Mouse (Mus musculus) heart, postnatal 4 days (tissue): ENCODE measurements around the gene Cma1. TPM values are rescaled to one million over a fixed set of nuclear protein-coding genes. Genes with fewer than 3 reads are reported as not detected.
"Not testable (repeated sequence)": the region's sequence is repeated elsewhere in the genome, so short reads cannot be mapped to it uniquely, and the experiment has no call there.

Experiments used
- DNase-seq: peaks from one replicate; pipeline ENCODE4 v3.0.0; 2021
- total RNA-seq, 2 experiments: library from RNA; stranded (reverse); gene quantifications; 2 replicates each; pipeline ENCODE4 v1.2.3; 2021

Cma1 gene
- 10 to 100 TPM; 10.1 to 12.1 TPM for total RNA-seq

- DNase-seq, result no peak
Observed at GRCm38 (mm10) chr14:55944575-55944974, at the start of gene Cma1. TSS of gene Cma1 (minus strand) at chr14:55944675.

GRCm38 (mm10) chr14:55987464-55987863, 43.0 kb upstream of the Cma1 start:
- not testable (repeated sequence) for DNase-seq

DNA sequence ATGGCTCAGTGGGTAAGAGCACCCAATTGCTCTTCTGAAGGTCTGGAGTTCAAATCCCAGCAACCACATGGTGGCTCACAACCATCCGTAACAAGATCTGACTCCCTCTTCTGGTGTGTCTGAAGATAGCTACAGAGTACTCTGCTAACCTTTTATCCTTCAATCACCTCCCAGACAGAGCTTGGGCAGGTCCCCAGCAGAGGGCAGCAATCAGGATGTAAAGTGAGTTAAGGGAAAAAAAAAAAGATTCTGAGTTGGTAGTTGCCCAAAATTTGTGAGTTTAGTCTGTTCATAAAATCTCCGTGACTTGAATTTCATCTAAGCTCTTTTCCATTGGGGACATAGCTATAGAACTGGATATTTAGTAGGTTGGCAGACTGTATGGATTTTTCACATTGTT, 19.4 kb upstream of the Cma1 start:
- not testable (repeated sequence) for DNase-seq

GRCm38 (mm10) chr14:55963263-55963662, 18.8 kb upstream of the Cma1 start:
- no peak for DNase-seq

DNA sequence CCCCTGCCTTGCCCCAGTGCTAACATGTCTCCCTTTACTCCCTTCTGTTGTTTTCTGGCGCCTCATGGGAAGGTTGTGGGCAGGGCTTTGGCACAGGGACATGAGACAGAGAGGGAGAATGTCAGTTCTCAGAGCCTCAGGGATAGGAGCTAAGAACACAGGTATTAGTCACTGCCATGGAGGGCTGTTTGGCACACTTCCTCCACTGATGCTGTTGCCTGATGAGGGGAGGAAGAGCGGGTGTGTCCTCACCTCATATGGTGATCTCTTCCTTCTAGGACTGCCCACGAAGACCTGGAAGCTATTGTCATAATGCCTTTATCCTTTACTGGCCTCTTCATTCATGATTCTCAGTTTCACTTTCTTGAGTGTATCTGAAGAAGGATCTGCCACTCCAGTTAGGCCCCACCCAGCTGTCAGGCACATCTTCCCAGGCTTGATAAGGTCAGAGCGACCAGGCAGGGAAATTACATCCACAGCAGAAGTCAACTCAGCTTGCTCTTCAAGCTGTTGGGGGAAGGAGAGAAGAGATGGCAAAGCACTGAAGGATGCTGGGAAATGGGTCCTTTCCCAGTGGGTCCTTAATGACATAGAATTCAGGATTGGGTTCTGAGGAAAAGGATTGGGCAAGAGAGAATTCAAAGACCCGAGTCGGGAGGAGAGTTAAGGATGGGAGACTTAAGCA, 6.0 kb upstream of the Cma1 start, which contains the start of gene Cma2:
Gene Cma2, plus strand, starts transcription at position 635 of the 685 bp plus-strand sequence.
- DNase-seq, result no peak

GRCm38 (mm10) chr14:55946269-55946969, 1.9 kb upstream of the Cma1 start:
- no peak for DNase-seq

GRCm38 (mm10) chr14:55943601-55944000, 874 bp downstream of the Cma1 start:
- no peak for DNase-seq

- DNase-seq, result no peak
Observed at GRCm38 (mm10) chr14:55940070-55940800, 4.2 kb downstream of the Cma1 start.

DNA sequence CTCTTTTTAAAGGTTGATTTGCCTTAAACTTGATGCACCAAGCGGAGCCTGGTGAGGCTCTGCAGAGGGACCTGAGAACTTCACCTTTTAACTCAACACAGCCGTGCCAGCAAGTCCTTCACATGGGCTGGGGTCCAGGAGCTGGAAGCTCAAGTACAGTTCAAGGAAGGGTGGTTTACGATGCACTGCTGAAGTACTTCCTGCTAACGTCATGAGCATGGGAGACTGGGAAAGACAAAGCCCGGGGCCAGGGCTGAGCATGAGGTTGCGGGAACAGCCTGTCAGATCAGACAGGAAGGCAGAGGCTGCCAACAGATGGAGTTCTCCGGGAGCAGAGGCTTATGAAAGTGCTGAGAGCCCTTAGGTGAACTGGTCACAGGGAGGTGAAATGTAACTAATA, 10.9 kb downstream of the Cma1 start:
- DNase-seq, result peak; percentile 65

DNA sequence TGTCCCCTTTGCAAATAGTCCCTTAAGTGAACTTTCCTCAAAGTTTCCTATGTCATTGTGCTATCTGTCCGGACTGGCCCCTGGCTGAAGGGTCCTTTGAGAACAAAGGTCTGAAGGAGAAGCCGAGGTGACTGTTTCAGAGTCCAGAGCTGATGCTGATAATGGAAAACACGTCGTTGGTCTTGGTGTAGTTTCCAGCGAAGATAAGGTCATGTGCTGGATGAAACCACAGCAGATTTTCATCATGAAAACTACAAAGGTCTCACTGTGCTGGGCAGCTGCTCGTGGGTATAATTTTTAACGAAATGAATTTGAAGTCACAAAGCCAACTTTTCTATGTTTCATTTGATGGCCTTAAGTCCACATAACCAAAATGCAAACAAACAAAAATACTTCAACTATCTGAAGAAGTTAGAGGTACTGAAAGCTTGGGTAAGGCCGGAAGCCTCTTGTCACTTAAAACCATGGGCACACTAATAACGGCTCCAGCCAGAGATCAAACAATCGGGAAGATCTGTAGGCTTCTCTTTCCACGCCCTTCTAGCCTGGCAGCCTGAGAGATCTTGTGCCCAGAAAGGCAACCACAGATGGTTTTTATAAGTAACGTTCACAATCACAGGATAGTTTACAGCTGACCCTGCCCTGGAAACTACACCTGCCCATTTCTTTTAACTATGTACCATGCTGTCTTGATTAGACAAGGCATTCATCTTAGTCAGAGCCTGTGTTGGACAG, 15.0 kb downstream of the Cma1 start:
- DNase-seq, result no peak

- DNase-seq, result no peak
Observed at GRCm38 (mm10) chr14:55926847-55927246, 17.6 kb downstream of the Cma1 start.

DNA sequence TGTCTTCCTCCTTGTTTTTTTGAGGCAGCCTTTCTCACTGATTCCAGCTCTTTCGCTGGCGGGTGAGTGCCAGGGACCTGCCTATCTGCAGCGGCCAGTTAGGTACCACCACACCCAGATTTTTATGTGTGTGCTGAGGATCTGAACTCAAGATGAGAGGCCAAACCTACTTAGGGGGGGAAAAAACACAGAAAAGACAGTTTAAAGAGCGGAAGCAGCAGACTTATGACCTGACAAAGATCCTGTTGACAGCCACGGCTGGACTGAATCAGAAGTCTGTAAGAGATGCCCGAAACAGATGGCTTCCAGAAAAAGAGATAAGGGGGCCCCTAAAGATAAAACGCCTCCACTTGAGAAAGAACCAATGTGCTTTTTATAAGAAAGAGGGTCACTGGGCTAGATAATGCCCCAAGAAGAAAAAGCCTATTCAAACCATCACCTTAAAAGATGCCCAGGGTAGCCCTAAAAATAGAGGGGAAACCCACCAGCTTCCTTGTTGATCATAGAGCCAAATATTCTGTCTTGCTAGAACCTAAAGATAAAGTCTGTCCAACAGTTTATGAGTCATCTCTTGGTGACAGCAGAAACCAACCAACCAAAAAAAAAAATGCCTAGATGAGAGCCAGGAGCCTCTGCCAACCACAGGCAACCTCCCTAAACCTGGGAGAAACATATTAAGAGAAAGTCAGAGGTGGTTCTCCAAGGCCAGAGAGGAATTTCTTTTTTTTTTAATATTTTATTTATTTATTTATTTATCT, 21.8 kb downstream of the Cma1 start:
- DNase-seq, result no peak

DNA sequence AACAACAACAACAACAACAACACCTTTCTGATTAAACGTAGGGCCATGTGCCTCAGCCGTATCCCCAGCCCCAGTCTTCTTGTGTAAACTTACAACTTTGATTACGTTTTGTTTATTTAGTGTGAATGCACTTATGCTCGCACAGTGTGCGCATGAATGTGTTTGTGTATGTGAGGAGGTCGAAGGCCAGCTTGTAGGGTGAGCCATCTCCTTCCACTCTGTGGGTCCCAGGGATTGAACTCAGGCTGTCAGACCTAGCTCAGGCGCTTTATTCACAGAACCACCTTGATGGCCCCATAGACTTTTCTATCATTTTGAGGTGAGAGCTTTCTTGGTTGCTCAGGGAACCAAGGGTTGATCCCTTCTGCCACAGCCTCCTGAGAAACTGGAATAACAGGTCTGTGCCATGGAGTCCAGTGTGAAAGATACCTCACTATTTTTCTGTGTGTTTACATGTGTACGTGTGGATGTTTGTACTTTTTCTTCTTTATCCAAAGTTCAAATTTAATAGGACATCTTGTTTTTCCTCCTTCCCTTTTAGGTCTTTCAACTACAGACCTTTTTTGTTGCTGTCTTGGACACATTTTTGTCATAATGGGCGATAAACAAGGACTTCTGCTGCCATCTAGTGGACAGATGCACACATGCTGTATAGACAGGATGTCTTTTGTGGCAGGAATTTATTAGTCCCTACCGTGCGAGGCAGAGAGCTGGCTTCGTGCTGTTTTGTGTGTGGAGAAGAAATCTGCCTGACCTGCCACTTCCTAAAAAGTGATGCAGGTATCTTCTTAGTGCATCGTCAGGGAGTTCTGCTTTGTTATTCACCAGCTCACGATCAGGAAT, 26.0 kb downstream of the Cma1 start:
- DNase-seq, result peak; percentile 82

GRCm38 (mm10) chr14:55913406-55913805, 31.1 kb downstream of the Cma1 start:
- no peak for DNase-seq

DNA sequence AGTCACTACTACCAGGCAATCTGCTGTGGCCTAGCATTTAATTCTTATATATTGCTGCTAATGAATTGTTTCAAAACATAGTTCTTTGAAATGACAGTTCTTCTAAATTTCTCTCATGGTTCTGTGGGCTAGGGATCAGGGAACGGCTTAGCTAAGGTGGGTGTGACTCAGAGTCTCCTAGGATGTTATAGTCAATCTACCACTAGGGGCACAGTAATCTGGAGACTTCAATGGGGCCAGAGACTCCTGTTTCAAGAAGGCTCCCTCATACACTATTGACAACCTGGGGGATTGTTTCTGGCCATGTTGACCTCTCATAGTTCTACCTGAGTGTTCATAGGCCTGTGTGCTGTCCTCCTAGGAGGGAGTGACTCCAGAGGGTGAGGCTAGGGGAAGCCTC, 39.0 kb downstream of the Cma1 start:
- no peak for DNase-seq

- no peak for DNase-seq
Observed at GRCm38 (mm10) chr14:55900414-55900755, 44.1 kb downstream of the Cma1 start.

- DNase-seq, result peak; percentile 89
Observed at GRCm38 (mm10) chr14:55899701-55900413, 44.6 kb downstream of the Cma1 start, which contains the start of gene Sdr39u1. TSS of gene Sdr39u1 (minus strand) at chr14:55900293.

DNA sequence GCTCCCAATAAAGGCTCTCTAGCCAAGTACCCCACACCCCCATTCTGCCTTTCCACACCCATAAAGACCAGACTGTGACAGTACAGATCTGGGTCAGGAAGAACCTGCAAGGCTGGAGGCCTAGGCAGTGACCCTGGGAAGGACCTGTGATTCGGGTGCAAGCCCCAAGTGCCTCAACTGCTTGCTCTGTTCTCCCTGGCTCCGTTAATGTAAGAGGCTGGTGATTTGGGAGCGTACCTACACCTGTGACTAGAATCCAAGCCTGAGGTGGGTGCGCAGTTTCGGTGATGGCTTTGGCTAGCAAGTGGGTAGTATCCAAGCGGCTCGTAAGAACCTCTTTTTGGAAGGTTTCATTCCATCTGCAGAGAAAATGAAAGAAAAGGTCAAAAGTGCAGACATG, 45.5 kb downstream of the Cma1 start:
- DNase-seq, result no peak

DNA sequence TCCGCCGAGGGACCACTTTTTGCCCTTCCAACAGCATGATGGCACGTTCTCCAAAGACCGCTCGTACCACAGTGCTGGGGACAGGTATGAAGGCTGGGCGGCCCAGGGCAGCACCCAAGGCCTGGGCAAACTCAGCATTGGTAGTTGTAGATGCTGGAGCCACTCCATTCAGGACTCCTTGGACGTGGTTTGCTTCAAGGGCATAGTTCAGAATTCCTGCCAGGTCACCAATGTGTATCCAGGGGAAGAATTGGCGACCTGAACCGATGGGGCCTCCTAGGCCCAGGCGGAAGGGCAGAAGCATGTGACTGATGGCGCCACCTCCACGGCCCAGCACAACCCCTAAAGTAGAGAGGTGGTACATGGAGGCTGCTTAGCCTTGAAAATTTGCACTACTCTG, 46.8 kb downstream of the Cma1 start:
- DNase-seq, result no peak
